Mouse (Mus musculus) lung, embryonic 16.5 days (tissue): Measurements from ENCODE around the gene Olfr763. TPM values are rescaled to one million over a fixed set of nuclear protein-coding genes. Genes with fewer than 3 reads are reported as not detected.
"Not testable (repeated sequence)": the region's sequence is repeated elsewhere in the genome, so short reads cannot be mapped to it uniquely, and the experiment has no call there.

Source experiments
- ATAC-seq: fragments of 200-750 bp; cut with Nextera tagmentation; 2 replicates; pipeline ENCODE4 v1.8.0; 2017; ENCODE audit warnings: low read depth, mild to moderate bottlenecking, moderate library complexity
- H3K27ac ChIP-seq: fragments of 300-500 bp; sonication (generic); 2 replicates; pipeline ENCODE4 v1.5.1; 2014; ENCODE audit warnings: mild to moderate bottlenecking, control low read depth, low read length
- H3K27me3 ChIP-seq: fragments of 300-500 bp; sonication (generic); 2 replicates; pipeline ENCODE4 v1.6.1; 2014; ENCODE audit warnings: low read depth, low read length, mixed read lengths; ENCODE audit not compliant: control insufficient read depth, insufficient read depth
- H3K36me3 ChIP-seq: fragments of 300-500 bp; sonication (generic); 2 replicates; pipeline ENCODE4 v1.6.1; 2014; ENCODE audit warnings: low read length; ENCODE audit not compliant: control insufficient read depth, insufficient read depth
- H3K4me1 ChIP-seq: fragments of 300-500 bp; sonication (generic); replicated peaks from 2 replicates; pipeline ENCODE4 v1.6.1; 2014; ENCODE audit warnings: low read length, mixed read lengths; ENCODE audit not compliant: control insufficient read depth, insufficient read depth
- H3K4me2 ChIP-seq: fragments of 300-500 bp; sonication (generic); 2 replicates; pipeline ENCODE4 v1.6.1; 2014; ENCODE audit warnings: low read depth, low read length, control low read depth
- H3K4me3 ChIP-seq: fragments of 300-500 bp; sonication (generic); 2 replicates; pipeline ENCODE4 v1.5.1; 2014; ENCODE audit warnings: mild to moderate bottlenecking, low read length, control low read depth
- H3K9ac ChIP-seq: fragments of 300-500 bp; sonication (generic); 2 replicates; pipeline ENCODE4 v1.6.1; 2014; ENCODE audit warnings: low read length, control low read depth
- H3K9me3 ChIP-seq: fragments of 300-500 bp; sonication (generic); 2 replicates; pipeline ENCODE4 v1.6.1; 2016; ENCODE audit warnings: low read length; ENCODE audit not compliant: control insufficient read depth
- WGBS: fragments of 180-500 bp; shearing (Covaris S2); extraction: QIAGEN DNeasy Blood & Tissue Kit; methylation state at CpG from one replicate; pipeline ENCODE4 v1.1.7; 2014; 5-methylcytosine and 5-hydroxymethylcytosine counted together
- polyA plus RNA-seq: library from polyadenylated mRNA; unstranded; fragments of >200 nt; fragmentation: Nextera tagmentation; extraction: Ambion mirVana; gene quantifications from 2 replicates; pipeline ENCODE4 v1.2.1, GENCODE M21; 2015

The Olfr763 gene
- polyA plus RNA-seq, 1 experiment from 2014 or later: not detected

- Histone ChIP-seq H3K4me3 (no peak overlapping the region), H3K27ac (no peak overlapping the region), H3K4me2 (no peak overlapping the region), H3K4me1 (no peaks in the 10 kb centered on the region), H3K9ac (no peak overlapping the region), H3K36me3 (no peaks in the 10 kb centered on the region), H3K27me3 (no peaks in the 10 kb centered on the region), H3K9me3 (no peaks in the 10 kb centered on the region)
- WGBS: 50% methylated on average over 3 of the region's 3 CpGs
- ATAC-seq: no peak
These were observed 15.5 kb downstream of the Olfr763 start for GRCm38 (mm10) chr10:129026018-129026662.

- no peak overlapping the region for H3K4me2 ChIP-seq
- 56% methylated on average over 2 of the region's 2 CpGs for WGBS
- no peaks in the 10 kb centered on the region for H3K4me1 ChIP-seq
- ATAC-seq: no peak
- no peak overlapping the region for H3K27ac ChIP-seq
- no peaks in the 10 kb centered on the region for H3K9me3 ChIP-seq
- H3K27me3 ChIP-seq: no peaks in the 10 kb centered on the region
- H3K9ac ChIP-seq: no peak overlapping the region
- no peak overlapping the region for H3K4me3 ChIP-seq
- H3K36me3 ChIP-seq: no peaks in the 10 kb centered on the region
These were observed 17.8 kb downstream of the Olfr763 start for GRCm38 (mm10) chr10:129028343-129028742.

DNA sequence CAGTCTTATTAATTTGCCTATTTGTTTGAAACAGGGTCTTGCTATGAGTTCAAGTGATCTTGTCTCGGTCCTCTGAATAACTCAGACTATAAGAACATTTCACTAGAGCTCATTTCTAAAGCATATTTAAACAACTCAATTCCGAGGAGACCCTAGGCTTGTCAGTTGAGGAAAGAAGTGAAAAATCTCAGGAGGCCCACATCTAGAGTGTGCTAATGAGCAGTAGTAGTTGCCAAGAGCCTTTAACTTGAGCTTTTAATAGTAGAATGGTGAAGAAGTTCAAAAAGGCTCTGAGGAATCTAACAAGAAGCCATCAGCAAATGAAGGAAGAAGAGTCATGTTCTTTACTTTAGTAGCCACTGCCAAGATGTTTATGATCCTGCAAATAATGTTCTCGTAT lies 29.2 kb downstream of the Olfr763 start, which contains the start of gene Olfr764-ps1:
Gene Olfr764-ps1 (minus strand): TSS at position 101 of the 400 bp plus-strand sequence.
- Histone ChIP-seq H3K9me3 (no peaks in the 10 kb centered on the region), H3K27me3 (no peaks in the 10 kb centered on the region), H3K36me3 (no peaks in the 10 kb centered on the region), H3K4me1 (no peaks in the 10 kb centered on the region), H3K27ac (no peak within 1 kb of the TSS), H3K4me3 (no peak within 1 kb of the TSS), H3K9ac (no peak within 1 kb of the TSS), H3K4me2 (no peak within 1 kb of the TSS)
- WGBS: 68% methylated on average over 3 of the region's 3 CpGs
- no peak for ATAC-seq

GRCm38 (mm10) chr10:129049898-129050297 lies 39.3 kb downstream of the Olfr763 start, which contains the start of gene Olfr765:
TSS of gene Olfr765 (minus strand) at chr10:129049998.
- not testable (repeated sequence) for H3K4me3 ChIP-seq, H3K27ac ChIP-seq, H3K4me2 ChIP-seq, H3K9me3 ChIP-seq, ATAC-seq, H3K27me3 ChIP-seq, H3K4me1 ChIP-seq, H3K36me3 ChIP-seq, H3K9ac ChIP-seq

Other genes with a start within 250 kb of the Olfr763 start
- 4.9 and 5.3 TPM in 2 replicates for gene Mmp19, start 219.9 kb upstream of the Olfr763 start, polyA plus RNA-seq
- 56.0 and 56.7 TPM in 2 replicates for gene Dnajc14, start 206.7 kb upstream of the Olfr763 start, polyA plus RNA-seq
- 18.2 and 18.4 TPM in 2 replicates for gene Tmem198b, start 206.4 kb upstream of the Olfr763 start, polyA plus RNA-seq
- 186 and 212 TPM in 2 replicates for gene Sarnp, start 193.5 kb upstream of the Olfr763 start, polyA plus RNA-seq
- gene Ormdl2, start 189.1 kb upstream of the Olfr763 start, polyA plus RNA-seq: 76.6 and 86.4 TPM in 2 replicates
- 3.0 and 3.1 TPM in 2 replicates for gene Gdf11, start 119.1 kb upstream of the Olfr763 start, polyA plus RNA-seq
- gene Cd63, start 109.8 kb upstream of the Olfr763 start, polyA plus RNA-seq: 568 and 590 TPM in 2 replicates
- 16.0 and 24.8 TPM in 2 replicates for gene Rdh5, start 87.9 kb upstream of the Olfr763 start, polyA plus RNA-seq
- 213 and 216 TPM in 2 replicates for gene Bloc1s1, start 86.8 kb upstream of the Olfr763 start, polyA plus RNA-seq
- 8.5 and 12.2 TPM in 2 replicates for gene Itga7, start 77.0 kb upstream of the Olfr763 start, polyA plus RNA-seq
- 0.20 and 0.23 TPM in 2 replicates for gene Mettl7b, start 49.8 kb upstream of the Olfr763 start, polyA plus RNA-seq
- gene Olfr9, start 21.4 kb upstream of the Olfr763 start, polyA plus RNA-seq: not detected in 2 replicates
- not detected in 2 replicates for gene Olfr764-ps1, start 29.1 kb downstream of the Olfr763 start, polyA plus RNA-seq
- gene Olfr765, start 39.2 kb downstream of the Olfr763 start, polyA plus RNA-seq: not detected in 2 replicates
- not detected in 2 replicates for gene Olfr766-ps1, start 58.2 kb downstream of the Olfr763 start, polyA plus RNA-seq
- gene Olfr767, start 72.1 kb downstream of the Olfr763 start, polyA plus RNA-seq: not detected in 2 replicates
- not detected in 2 replicates for gene Olfr768, start 88.6 kb downstream of the Olfr763 start, polyA plus RNA-seq
- gene Olfr769, start 107.1 kb downstream of the Olfr763 start, polyA plus RNA-seq: not detected in 2 replicates
- not detected in 2 replicates for gene Olfr770, start 128.2 kb downstream of the Olfr763 start, polyA plus RNA-seq
- not detected in 2 replicates for gene Olfr771, start 154.0 kb downstream of the Olfr763 start, polyA plus RNA-seq
- not detected in 2 replicates for gene Olfr772, start 167.1 kb downstream of the Olfr763 start, polyA plus RNA-seq
- gene Olfr773, start 176.6 kb downstream of the Olfr763 start, polyA plus RNA-seq: not detected in 2 replicates
- gene Olfr774, start 225.4 kb downstream of the Olfr763 start, polyA plus RNA-seq: not detected in 2 replicates
- not detected in 2 replicates for gene Olfr775, start 237.6 kb downstream of the Olfr763 start, polyA plus RNA-seq
- not detected in 2 replicates for gene Olfr776, start 248.3 kb downstream of the Olfr763 start, polyA plus RNA-seq